Mouse (Mus musculus): Measurements from ENCODE around the gene Btn2a2. TPM values are rescaled to one million over a fixed set of nuclear protein-coding genes. Genes with fewer than 3 reads are reported as not detected.

The Btn2a2 gene
- polyA plus RNA-seq, 1 experiment, result 0.91 TPM

DNA sequence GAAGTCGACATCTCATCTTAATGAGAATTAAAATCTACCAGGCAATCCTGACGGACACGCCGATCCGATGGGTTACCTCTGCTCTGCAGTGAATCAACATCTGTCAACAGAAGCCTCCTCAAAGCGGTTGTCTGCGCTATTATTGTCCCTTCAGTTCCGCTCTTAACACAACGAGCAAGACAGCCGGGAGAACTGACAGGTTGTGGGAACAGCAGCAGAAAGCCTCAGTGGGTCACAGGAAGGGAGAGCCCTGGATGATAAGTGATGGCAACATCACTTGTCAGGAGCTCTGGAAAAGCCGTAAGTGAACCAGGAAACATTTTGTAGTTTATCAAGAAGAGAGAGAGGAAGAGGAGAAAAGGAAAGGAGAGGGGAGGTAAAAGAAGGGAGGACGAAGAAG, 53.0 kb downstream of the Btn2a2 start:
- TF ChIP-seq EP300 (IDR thresholded peaks at IDR 0.05; ENCODE audit: insufficient read depth, low read depth, low read length) (no peak), CTCF (IDR thresholded peaks at IDR 0.05; ENCODE audit: low read depth, low read length) (no peak), POLR2A (IDR thresholded peaks at IDR 0.05; ENCODE audit: insufficient read depth, low read length) (no peak)
- Histone ChIP-seq H3K9me3 (replicated peaks; ENCODE audit: control insufficient read depth, insufficient read depth, low read length, poor library complexity, severe bottlenecking) (no peaks in the 10 kb centered on the region), H3K36me3 (ENCODE audit: control insufficient read depth, insufficient read depth, low read length, poor library complexity, severe bottlenecking) (no peaks in the 10 kb centered on the region), H3K27ac (ENCODE audit: insufficient read depth, low read length) (no peak overlapping the region), H3K4me3 (ENCODE audit: low read depth, low read length) (peak overlapping the region; percentile 63), H3K9ac (ENCODE audit: low read depth, poor library complexity, severe bottlenecking) (peak overlapping the region; percentile 30; the same call in 1 of the 2 replicates), H3K27me3 (ENCODE audit: control insufficient read depth, insufficient read depth, low read length, poor library complexity, severe bottlenecking) (no peaks in the 10 kb centered on the region), H3K4me1 (ENCODE audit: control insufficient read depth, insufficient read depth, low read length) (no peaks in the 10 kb centered on the region)

GRCm38 (mm10) chr13:23435241-23435640, 53.4 kb downstream of the Btn2a2 start:
- Histone ChIP-seq H3K4me1 (ENCODE audit: control insufficient read depth, insufficient read depth, low read length) (no peaks in the 10 kb centered on the region), H3K27ac (ENCODE audit: insufficient read depth, low read length) (no peak overlapping the region), H3K9me3 (replicated peaks; ENCODE audit: control insufficient read depth, insufficient read depth, low read length, poor library complexity, severe bottlenecking) (no peaks in the 10 kb centered on the region), H3K4me3 (ENCODE audit: low read depth, low read length) (no peak overlapping the region; the same call in none of the 2 replicates), H3K36me3 (ENCODE audit: control insufficient read depth, insufficient read depth, low read length, poor library complexity, severe bottlenecking) (no peaks in the 10 kb centered on the region), H3K27me3 (ENCODE audit: control insufficient read depth, insufficient read depth, low read length, poor library complexity, severe bottlenecking) (no peaks in the 10 kb centered on the region), H3K9ac (ENCODE audit: low read depth, poor library complexity, severe bottlenecking) (peak overlapping the region; percentile 30; the same call in 1 of the 2 replicates)
- TF ChIP-seq POLR2A (IDR thresholded peaks at IDR 0.05; ENCODE audit: insufficient read depth, low read length) (no peak), CTCF (IDR thresholded peaks at IDR 0.05; ENCODE audit: low read depth, low read length) (no peak), EP300 (IDR thresholded peaks at IDR 0.05; ENCODE audit: insufficient read depth, low read depth, low read length) (no peak)

DNA sequence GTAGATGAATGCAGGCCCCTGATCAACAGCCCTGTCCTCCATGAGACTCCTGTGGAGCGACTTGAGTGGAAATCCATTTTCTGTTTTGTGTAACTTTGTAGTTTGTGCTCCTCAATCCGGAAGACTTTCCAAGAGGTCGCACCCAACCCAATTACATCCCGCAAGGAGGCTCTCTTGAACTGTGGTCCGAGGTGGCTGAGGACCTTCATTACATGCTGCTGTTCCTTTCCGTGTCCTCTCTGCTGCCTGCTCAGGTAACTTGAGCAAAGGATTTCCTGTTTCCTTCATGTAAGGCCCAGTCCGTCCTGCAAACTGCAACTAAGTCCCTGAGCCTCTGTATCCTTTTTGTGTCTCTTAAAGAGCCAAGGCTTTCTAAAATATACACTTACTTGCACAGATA, 54.2 kb downstream of the Btn2a2 start:
- peak overlapping the region; percentile 77 for H3K9ac ChIP-seq (ENCODE audit: low read depth, poor library complexity, severe bottlenecking)

GRCm38 (mm10) chr13:23433801-23434200, 54.9 kb downstream of the Btn2a2 start:
- no peaks in the 10 kb centered on the region for H3K27me3 ChIP-seq (ENCODE audit: control insufficient read depth, insufficient read depth, low read length, poor library complexity, severe bottlenecking)
- TF ChIP-seq POLR2A (IDR thresholded peaks at IDR 0.05; ENCODE audit: insufficient read depth, low read length) (no peak), CTCF (IDR thresholded peaks at IDR 0.05; ENCODE audit: low read depth, low read length) (no peak), EP300 (IDR thresholded peaks at IDR 0.05; ENCODE audit: insufficient read depth, low read depth, low read length) (no peak)
- H3K9me3 ChIP-seq (replicated peaks; ENCODE audit: control insufficient read depth, insufficient read depth, low read length, poor library complexity, severe bottlenecking), result no peaks in the 10 kb centered on the region
- no peak overlapping the region for H3K27ac ChIP-seq (ENCODE audit: insufficient read depth, low read length)
- no peaks in the 10 kb centered on the region for H3K36me3 ChIP-seq (ENCODE audit: control insufficient read depth, insufficient read depth, low read length, poor library complexity, severe bottlenecking)
- H3K4me1 ChIP-seq (ENCODE audit: control insufficient read depth, insufficient read depth, low read length), result no peaks in the 10 kb centered on the region
- H3K4me3 ChIP-seq (ENCODE audit: low read depth, low read length), result no peak overlapping the region
- H3K9ac ChIP-seq (ENCODE audit: low read depth, poor library complexity, severe bottlenecking), result 0 out of 2 replicates have a peak overlapping the region, but pooled peaks have one; percentile 47

More for the DNA sequence above, 54.2 kb downstream of the Btn2a2 start:
- peak; percentile 30 for TF ChIP-seq CTCF (IDR thresholded peaks at IDR 0.05; ENCODE audit: low read depth, low read length)
- no peak for TF ChIP-seq POLR2A (IDR thresholded peaks at IDR 0.05; ENCODE audit: insufficient read depth, low read length)
- Histone ChIP-seq H3K27me3 (ENCODE audit: control insufficient read depth, insufficient read depth, low read length, poor library complexity, severe bottlenecking) (no peaks in the 10 kb centered on the region), H3K36me3 (ENCODE audit: control insufficient read depth, insufficient read depth, low read length, poor library complexity, severe bottlenecking) (no peaks in the 10 kb centered on the region), H3K9me3 (replicated peaks; ENCODE audit: control insufficient read depth, insufficient read depth, low read length, poor library complexity, severe bottlenecking) (no peaks in the 10 kb centered on the region), H3K27ac (ENCODE audit: insufficient read depth, low read length) (no peak overlapping the region), H3K4me1 (ENCODE audit: control insufficient read depth, insufficient read depth, low read length) (no peaks in the 10 kb centered on the region), H3K4me3 (ENCODE audit: low read depth, low read length) (peak overlapping the region; percentile 69)

DNA sequence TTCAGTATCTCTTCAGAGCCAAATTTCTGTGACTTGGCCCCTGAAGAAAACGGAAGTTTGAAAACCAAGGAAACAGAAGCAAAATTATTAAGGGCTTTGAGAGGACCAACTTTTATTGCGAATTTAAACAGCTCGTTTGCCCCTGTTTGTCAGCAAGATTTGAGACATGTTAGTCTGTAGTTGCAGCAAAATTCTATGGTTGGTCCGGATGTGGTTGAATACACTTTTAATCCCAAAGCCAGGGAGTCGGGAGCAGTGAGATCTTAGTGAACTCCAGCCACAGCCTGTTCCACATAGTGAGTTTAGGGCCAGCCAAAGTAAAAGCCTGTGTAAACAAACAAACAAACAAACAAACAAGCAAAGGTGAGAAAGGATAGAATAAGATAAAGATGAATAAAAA, 55.5 kb downstream of the Btn2a2 start:
- Histone ChIP-seq H3K9ac (ENCODE audit: low read depth, poor library complexity, severe bottlenecking) (peak overlapping the region; percentile 78), H3K9me3 (replicated peaks; ENCODE audit: control insufficient read depth, insufficient read depth, low read length, poor library complexity, severe bottlenecking) (no peaks in the 10 kb centered on the region), H3K36me3 (ENCODE audit: control insufficient read depth, insufficient read depth, low read length, poor library complexity, severe bottlenecking) (no peaks in the 10 kb centered on the region), H3K27me3 (ENCODE audit: control insufficient read depth, insufficient read depth, low read length, poor library complexity, severe bottlenecking) (no peaks in the 10 kb centered on the region), H3K27ac (ENCODE audit: insufficient read depth, low read length) (no peak overlapping the region), H3K4me1 (ENCODE audit: control insufficient read depth, insufficient read depth, low read length) (no peaks in the 10 kb centered on the region), H3K4me3 (ENCODE audit: low read depth, low read length) (peak overlapping the region; percentile 55)
- no peak for TF ChIP-seq CTCF (IDR thresholded peaks at IDR 0.05; ENCODE audit: low read depth, low read length)
- TF ChIP-seq POLR2A (IDR thresholded peaks at IDR 0.05; ENCODE audit: insufficient read depth, low read length), result no peak
- TF ChIP-seq EP300 (IDR thresholded peaks at IDR 0.05; ENCODE audit: insufficient read depth, low read depth, low read length), result no peak

- peak; percentile 93 for TF ChIP-seq CTCF (IDR thresholded peaks at IDR 0.05; ENCODE audit: low read depth, low read length)
- no peak for TF ChIP-seq POLR2A (IDR thresholded peaks at IDR 0.05; ENCODE audit: insufficient read depth, low read length)
- peak; percentile 68; the same call in 1 of the 2 replicates for TF ChIP-seq EP300 (IDR thresholded peaks at IDR 0.05; ENCODE audit: insufficient read depth, low read depth, low read length)
- 0 out of 2 replicates have a peak overlapping the region, but pooled peaks have one; percentile 15 for H3K4me3 ChIP-seq (ENCODE audit: low read depth, low read length)
- H3K9me3 ChIP-seq (replicated peaks; ENCODE audit: control insufficient read depth, insufficient read depth, low read length, poor library complexity, severe bottlenecking), result no peaks in the 10 kb centered on the region
- no peak overlapping the region for H3K27ac ChIP-seq (ENCODE audit: insufficient read depth, low read length)
- H3K27me3 ChIP-seq (ENCODE audit: control insufficient read depth, insufficient read depth, low read length, poor library complexity, severe bottlenecking), result no peaks in the 10 kb centered on the region
- no peaks in the 10 kb centered on the region for H3K4me1 ChIP-seq (ENCODE audit: control insufficient read depth, insufficient read depth, low read length)
- no peaks in the 10 kb centered on the region for H3K36me3 ChIP-seq (ENCODE audit: control insufficient read depth, insufficient read depth, low read length, poor library complexity, severe bottlenecking)
- H3K9ac ChIP-seq (ENCODE audit: low read depth, poor library complexity, severe bottlenecking), result no peak overlapping the region
These were observed 56.0 kb downstream of the Btn2a2 start for GRCm38 (mm10) chr13:23432562-23433201.

Data from ES-Bruce4 (cell line).